Mouse (Mus musculus) ES-Bruce4 (cell line): ENCODE measurements at regions not wholly inside any gene's neighbourhood (a gene's known extent, or its start where the extent isn't known, plus 50 kb on each side); places are given as distances from the start of the nearest gene placed in this dataset.
"Not testable (repeated sequence)": the region's sequence is repeated elsewhere in the genome, so short reads cannot be mapped to it uniquely, and the experiment has no call there.

Experiments used
- H3K27ac ChIP-seq: 2 replicates; pipeline ENCODE4 v1.5.1; 2012; ENCODE audit warnings: low read length, inconsistent platforms; ENCODE audit not compliant: insufficient read depth
- H3K27me3 ChIP-seq: 2 replicates; pipeline ENCODE4 v1.6.1; 2012; ENCODE audit warnings: mild to moderate bottlenecking, low read length, inconsistent platforms; ENCODE audit not compliant: control insufficient read depth, poor library complexity, insufficient read depth, severe bottlenecking
- H3K36me3 ChIP-seq: 2 replicates; pipeline ENCODE4 v1.6.1; 2012; ENCODE audit warnings: inconsistent platforms, mild to moderate bottlenecking, low read length, moderate library complexity; ENCODE audit not compliant: control insufficient read depth, poor library complexity, insufficient read depth, severe bottlenecking
- H3K4me1 ChIP-seq: one replicate; pipeline ENCODE4 v1.8.1; 2011; ENCODE audit warnings: low read length; ENCODE audit not compliant: control insufficient read depth, insufficient read depth
- H3K4me3 ChIP-seq: 2 replicates; pipeline ENCODE4 v1.5.1; 2011; ENCODE audit warnings: low read depth, mild to moderate bottlenecking, low read length
- H3K9ac ChIP-seq: 2 replicates; pipeline ENCODE4 v1.6.1; 2012; ENCODE audit warnings: low read depth, mild to moderate bottlenecking, inconsistent platforms; ENCODE audit not compliant: poor library complexity, severe bottlenecking
- H3K9me3 ChIP-seq: replicated peaks from 2 replicates; pipeline ENCODE4 v1.6.1; 2012; ENCODE audit warnings: mild to moderate bottlenecking, low read length, inconsistent platforms; ENCODE audit not compliant: control insufficient read depth, poor library complexity, insufficient read depth, severe bottlenecking
- CTCF ChIP-seq: IDR thresholded peaks from one replicate; pipeline ENCODE4 v1.8.1; 2011; ENCODE audit warnings: low read depth, low read length
- EP300 ChIP-seq: IDR thresholded peaks from 2 replicates; pipeline ENCODE4 v1.6.1; 2011; ENCODE audit warnings: low read depth, low read length; ENCODE audit not compliant: insufficient read depth
- POLR2A ChIP-seq: IDR thresholded peaks from one replicate; pipeline ENCODE4 v1.8.1; 2011; ENCODE audit warnings: low read length; ENCODE audit not compliant: insufficient read depth

GRCm38 (mm10) chr15:42100730-42101129 lies 1966.6 kb downstream of the 9330182O14Rik start:
- TF ChIP-seq POLR2A = no peak
- TF ChIP-seq EP300 = no peak
- no peak for TF ChIP-seq CTCF
- no peak overlapping the region for H3K9ac ChIP-seq
- H3K4me1 ChIP-seq = no peaks in the 10 kb centered on the region
- H3K27me3 ChIP-seq = no peaks in the 10 kb centered on the region
- H3K36me3 ChIP-seq = no peaks in the 10 kb centered on the region
- H3K9me3 ChIP-seq = no peaks in the 10 kb centered on the region
- no peak overlapping the region for H3K27ac ChIP-seq
- H3K4me3 ChIP-seq = no peak overlapping the region

GRCm38 (mm10) chr15:42104816-42105215 lies 1970.7 kb downstream of the 9330182O14Rik start:
- TF ChIP-seq POLR2A = no peak
- H3K27ac ChIP-seq = no peak overlapping the region
- no peaks in the 10 kb centered on the region for H3K27me3 ChIP-seq
- H3K9ac ChIP-seq = no peak overlapping the region
- H3K36me3 ChIP-seq = no peaks in the 10 kb centered on the region
- no peaks in the 10 kb centered on the region for H3K9me3 ChIP-seq
- no peaks in the 10 kb centered on the region for H3K4me1 ChIP-seq
- H3K4me3 ChIP-seq = no peak overlapping the region

GRCm38 (mm10) chr15:42107106-42107505 lies 1972.9 kb downstream of the 9330182O14Rik start:
- Histone ChIP-seq H3K4me3 (no peak overlapping the region), H3K9ac (no peak overlapping the region), H3K9me3 (no peaks in the 10 kb centered on the region), H3K36me3 (no peaks in the 10 kb centered on the region), H3K4me1 (no peaks in the 10 kb centered on the region), H3K27me3 (no peaks in the 10 kb centered on the region), H3K27ac (no peak overlapping the region)
- TF ChIP-seq EP300 = no peak
- no peak for TF ChIP-seq CTCF
- TF ChIP-seq POLR2A = no peak

GRCm38 (mm10) chr15:42111811-42112210 lies 1977.6 kb downstream of the 9330182O14Rik start:
- TF ChIP-seq POLR2A (no peak), CTCF (no peak), EP300 (no peak)
- Histone ChIP-seq H3K27ac (no peak overlapping the region), H3K9ac (no peak overlapping the region), H3K4me3 (no peak overlapping the region), H3K4me1 (no peaks in the 10 kb centered on the region), H3K9me3 (no peaks in the 10 kb centered on the region), H3K27me3 (no peaks in the 10 kb centered on the region), H3K36me3 (no peaks in the 10 kb centered on the region)

GRCm38 (mm10) chr15:42127471-42127870 lies 1993.3 kb downstream of the 9330182O14Rik start:
- Histone ChIP-seq H3K9me3 (no peaks in the 10 kb centered on the region), H3K27ac (no peak overlapping the region), H3K4me3 (no peak overlapping the region), H3K9ac (no peak overlapping the region), H3K36me3 (no peaks in the 10 kb centered on the region), H3K4me1 (no peaks in the 10 kb centered on the region), H3K27me3 (no peaks in the 10 kb centered on the region)
- no peak for TF ChIP-seq POLR2A
- TF ChIP-seq CTCF = no peak
- no peak for TF ChIP-seq EP300

- no peak overlapping the region for H3K27ac ChIP-seq
- no peaks in the 10 kb centered on the region for H3K27me3 ChIP-seq
- no peaks in the 10 kb centered on the region for H3K9me3 ChIP-seq
- H3K36me3 ChIP-seq = no peaks in the 10 kb centered on the region
- no peaks in the 10 kb centered on the region for H3K4me1 ChIP-seq
- no peak for TF ChIP-seq CTCF
- no peak for TF ChIP-seq EP300
- TF ChIP-seq POLR2A = no peak
- H3K9ac ChIP-seq = no peak overlapping the region
- H3K4me3 ChIP-seq = no peak overlapping the region
These were observed 1994.8 kb downstream of the 9330182O14Rik start for GRCm38 (mm10) chr15:42128976-42129375.

GRCm38 (mm10) chr15:42166546-42166945 lies 2032.4 kb downstream of the 9330182O14Rik start:
- Histone ChIP-seq H3K36me3 (no peaks in the 10 kb centered on the region), H3K4me3 (no peak overlapping the region), H3K4me1 (no peaks in the 10 kb centered on the region), H3K9me3 (no peaks in the 10 kb centered on the region), H3K27ac (no peak overlapping the region), H3K9ac (no peak overlapping the region), H3K27me3 (no peaks in the 10 kb centered on the region)
- TF ChIP-seq EP300 = no peak

- H3K36me3 ChIP-seq, H3K9ac ChIP-seq, H3K9me3 ChIP-seq, H3K27me3 ChIP-seq, H3K27ac ChIP-seq, H3K4me3 ChIP-seq, H3K4me1 ChIP-seq: not testable (repeated sequence)
These were observed 2043.6 kb downstream of the 9330182O14Rik start for GRCm38 (mm10) chr15:42177766-42178165.
